Mouse (Mus musculus): ENCODE results near the gene Mlkl. TPM values are rescaled to one million over a fixed set of nuclear protein-coding genes. Genes with fewer than 3 reads are reported as not detected.
A peak's percentile ranks its signal among the peaks of the same experiment; 100 is the strongest.

Gene Mlkl
- polyA plus RNA-seq (2016; fragmentation: Nextera tagmentation; extraction: Ambion mirVana): 0.24 and 0.84 TPM in 2 replicates

DNA sequence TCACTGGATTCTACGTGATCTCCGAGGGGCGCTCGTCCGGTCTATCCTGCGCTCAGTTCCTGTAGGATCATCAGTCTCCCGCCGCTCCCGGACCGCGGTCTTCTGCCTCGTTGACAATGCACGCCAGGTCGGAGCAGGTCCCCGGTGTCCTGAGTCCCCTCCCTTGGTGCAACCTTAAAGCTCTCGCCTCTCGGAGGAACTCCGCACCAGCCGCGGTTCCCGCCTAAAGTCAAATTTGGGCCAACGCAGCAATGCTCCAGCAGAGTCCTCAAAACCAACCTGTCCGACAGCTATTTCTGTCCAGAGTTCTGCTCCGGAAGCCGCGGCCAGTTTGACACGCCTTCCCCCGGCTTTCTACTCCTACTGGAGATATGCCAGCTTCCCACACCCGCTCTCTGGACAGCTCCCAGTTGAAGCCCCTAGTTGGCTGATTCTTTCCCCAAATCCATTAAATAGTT lies at the start of gene Mlkl:
TSS of gene Mlkl (minus strand) at position 288 of the 458 bp plus-strand sequence.
- ATAC-seq (ENCODE audit: insufficient number of reproducible peaks, insufficient read depth, low FRiP score, low TSS enrichment, low read depth): no peak
- Histone ChIP-seq H3K36me3 (no peaks in the 10 kb centered on the region), H3K27ac (no peak within 1 kb of the TSS), H3K9me3 (no peaks in the 10 kb centered on the region), H3K4me1 (replicated peaks) (0 out of 2 replicates have a peak, but pooled peaks cover 12% of the 10 kb centered on the region), H3K9ac (replicated peaks) (peak within 1 kb of the TSS; percentile 27; the same call in 1 of the 2 replicates), H3K27me3 (peaks cover 62% of the 10 kb centered on the region), H3K4me3 (replicated peaks) (peak within 1 kb of the TSS; percentile 41), H3K4me2 (peak within 1 kb of the TSS; percentile 69)
- WGBS: under 1% methylated on average over 29 of the region's 29 CpGs

DNA sequence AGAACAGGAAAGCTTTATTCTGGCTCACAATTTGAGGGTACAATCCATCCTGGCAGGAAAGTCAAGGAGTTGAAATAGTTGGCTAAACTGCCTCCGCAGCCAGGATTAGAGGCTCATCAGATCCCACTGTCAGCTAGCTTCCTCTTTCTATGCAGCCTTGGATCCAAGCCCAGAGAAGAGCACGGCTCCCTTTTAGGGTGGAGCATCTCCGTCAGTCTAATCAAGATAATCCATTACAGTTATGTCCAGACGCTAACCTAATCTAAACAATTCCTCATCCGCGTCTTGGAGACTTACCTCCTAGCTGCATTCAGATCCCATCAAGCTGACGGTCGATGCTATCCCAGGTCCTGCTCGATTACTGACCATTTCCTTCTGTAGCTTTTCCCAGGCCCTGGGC lies 47.9 kb upstream of the Mlkl start:
- Histone ChIP-seq H3K9ac (replicated peaks) (no peak overlapping the region), H3K9me3 (no peaks in the 10 kb centered on the region), H3K36me3 (no peaks in the 10 kb centered on the region), H3K4me2 (no peak overlapping the region), H3K4me3 (replicated peaks) (no peak overlapping the region), H3K27me3 (peaks cover 38% of the 10 kb centered on the region), H3K27ac (no peak overlapping the region), H3K4me1 (replicated peaks) (no peaks in the 10 kb centered on the region)
- WGBS: 80% methylated on average over 9 of the region's 9 CpGs
- ATAC-seq (ENCODE audit: insufficient number of reproducible peaks, insufficient read depth, low FRiP score, low TSS enrichment, low read depth): no peak

DNA sequence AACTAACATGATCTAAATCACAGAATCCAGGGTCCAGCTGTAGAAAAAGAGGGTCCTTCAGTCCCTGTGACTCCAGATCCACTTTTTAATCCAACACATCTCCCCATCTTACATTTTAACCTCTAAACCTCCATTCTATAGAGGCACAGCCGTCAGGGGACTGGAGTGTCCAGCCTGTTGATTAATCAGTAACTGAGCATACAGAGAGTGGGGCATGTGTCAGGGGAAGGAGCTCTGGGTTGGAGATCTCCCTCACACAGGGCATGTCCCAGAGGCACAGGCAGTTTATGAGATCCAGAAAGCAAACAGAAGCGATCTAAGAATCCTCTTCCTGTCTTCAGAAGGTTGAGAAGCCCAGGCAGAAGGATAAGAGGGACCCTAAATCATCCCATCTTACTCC lies 46.7 kb upstream of the Mlkl start:
- no peak for ATAC-seq (ENCODE audit: insufficient number of reproducible peaks, insufficient read depth, low FRiP score, low TSS enrichment, low read depth)
- Histone ChIP-seq H3K9me3 (no peaks in the 10 kb centered on the region), H3K4me3 (replicated peaks) (no peak overlapping the region), H3K9ac (replicated peaks) (no peak overlapping the region), H3K4me1 (replicated peaks) (no peaks in the 10 kb centered on the region), H3K36me3 (no peaks in the 10 kb centered on the region), H3K27ac (no peak overlapping the region), H3K27me3 (peaks cover 29% of the 10 kb centered on the region), H3K4me2 (no peak overlapping the region)
- WGBS: 52% methylated on average over 2 of the region's 2 CpGs

DNA sequence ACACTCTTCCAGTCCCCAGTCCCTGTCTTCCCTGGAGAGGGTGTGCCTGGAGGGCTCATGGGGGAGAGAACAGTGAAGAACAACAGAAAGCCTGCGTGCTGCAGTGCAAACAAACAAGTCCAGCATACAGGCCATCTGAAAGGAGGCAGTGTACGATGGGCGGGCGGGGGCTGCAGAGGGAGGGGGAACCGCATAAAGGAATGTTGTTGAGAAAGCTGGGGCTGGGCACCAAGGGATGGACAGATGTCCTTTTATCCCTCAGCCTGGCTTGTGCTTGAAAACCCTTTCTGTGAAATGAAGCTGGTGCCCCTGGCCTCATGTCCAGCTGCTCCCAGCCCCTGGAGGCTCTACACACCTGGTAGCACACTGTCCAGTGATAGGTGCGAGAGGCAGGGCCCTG lies 37.2 kb upstream of the Mlkl start:
- Histone ChIP-seq H3K27ac (0 out of 2 replicates have a peak overlapping the region, but pooled peaks have one; percentile 7), H3K9me3 (no peaks in the 10 kb centered on the region), H3K4me1 (replicated peaks) (no peaks in the 10 kb centered on the region), H3K4me2 (no peak overlapping the region), H3K27me3 (0 out of 2 replicates have a peak, but pooled peaks cover 4% of the 10 kb centered on the region), H3K4me3 (replicated peaks) (no peak overlapping the region), H3K9ac (replicated peaks) (no peak overlapping the region), H3K36me3 (no peaks in the 10 kb centered on the region)
- ATAC-seq (ENCODE audit: insufficient number of reproducible peaks, insufficient read depth, low FRiP score, low TSS enrichment, low read depth): no peak
- WGBS: 72% methylated on average over 6 of the region's 6 CpGs

DNA sequence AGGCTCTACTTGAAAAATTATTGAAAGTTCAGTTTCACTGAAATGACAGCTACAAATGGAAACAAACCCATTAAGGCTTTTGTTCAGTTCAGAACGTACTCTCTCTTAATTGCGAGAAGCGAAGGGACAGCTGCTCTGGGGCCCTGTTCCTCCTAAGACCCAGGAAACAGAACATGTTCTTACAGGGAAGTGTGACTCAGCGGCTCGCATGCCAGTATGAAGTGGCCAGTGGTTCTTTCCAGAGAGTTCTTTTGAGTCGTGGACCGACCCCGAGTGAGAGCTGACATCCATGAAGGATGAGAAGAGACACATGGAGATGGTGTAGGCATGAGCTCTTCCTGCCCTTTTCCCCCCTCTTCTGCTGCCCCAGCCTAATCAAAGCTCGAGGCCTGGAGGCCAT lies 31.7 kb upstream of the Mlkl start:
- 84% methylated on average over 9 of the region's 9 CpGs for WGBS
- Histone ChIP-seq H3K4me2 (no peak overlapping the region), H3K4me1 (replicated peaks) (no peaks in the 10 kb centered on the region), H3K27me3 (peaks cover 15% of the 10 kb centered on the region; the same call in 1 of the 2 replicates), H3K4me3 (replicated peaks) (no peak overlapping the region), H3K36me3 (no peaks in the 10 kb centered on the region), H3K27ac (no peak overlapping the region), H3K9me3 (no peaks in the 10 kb centered on the region), H3K9ac (replicated peaks) (no peak overlapping the region)
- no peak for ATAC-seq (ENCODE audit: insufficient number of reproducible peaks, insufficient read depth, low FRiP score, low TSS enrichment, low read depth)

DNA sequence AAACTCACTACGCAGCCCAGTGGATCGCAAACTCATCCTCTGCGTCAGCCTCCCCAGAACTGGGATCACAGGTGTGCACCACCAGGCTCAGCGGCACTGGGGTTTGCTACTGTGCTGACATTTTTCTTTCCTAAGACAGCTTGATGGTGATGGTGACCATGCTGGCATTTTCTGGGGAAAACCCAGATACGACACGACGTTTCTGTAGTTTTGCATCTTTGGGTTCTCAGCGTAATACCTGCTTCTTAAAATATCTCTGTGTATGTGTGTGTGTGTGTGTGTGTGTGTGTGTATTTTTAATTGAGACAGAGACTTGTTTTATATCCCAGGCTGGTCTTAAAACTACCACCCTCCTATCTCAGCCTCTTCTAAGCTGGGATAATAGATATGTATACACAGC lies 29.4 kb upstream of the Mlkl start:
- Histone ChIP-seq H3K27me3 (peaks cover 17% of the 10 kb centered on the region; the same call in 1 of the 2 replicates), H3K9ac (replicated peaks) (no peak overlapping the region), H3K4me2 (no peak overlapping the region), H3K27ac (no peak overlapping the region), H3K9me3 (no peaks in the 10 kb centered on the region), H3K4me1 (replicated peaks) (no peaks in the 10 kb centered on the region), H3K4me3 (replicated peaks) (no peak overlapping the region), H3K36me3 (no peaks in the 10 kb centered on the region)
- ATAC-seq (ENCODE audit: insufficient number of reproducible peaks, insufficient read depth, low FRiP score, low TSS enrichment, low read depth): no peak
- 81% methylated on average over 8 of the region's 8 CpGs for WGBS

DNA sequence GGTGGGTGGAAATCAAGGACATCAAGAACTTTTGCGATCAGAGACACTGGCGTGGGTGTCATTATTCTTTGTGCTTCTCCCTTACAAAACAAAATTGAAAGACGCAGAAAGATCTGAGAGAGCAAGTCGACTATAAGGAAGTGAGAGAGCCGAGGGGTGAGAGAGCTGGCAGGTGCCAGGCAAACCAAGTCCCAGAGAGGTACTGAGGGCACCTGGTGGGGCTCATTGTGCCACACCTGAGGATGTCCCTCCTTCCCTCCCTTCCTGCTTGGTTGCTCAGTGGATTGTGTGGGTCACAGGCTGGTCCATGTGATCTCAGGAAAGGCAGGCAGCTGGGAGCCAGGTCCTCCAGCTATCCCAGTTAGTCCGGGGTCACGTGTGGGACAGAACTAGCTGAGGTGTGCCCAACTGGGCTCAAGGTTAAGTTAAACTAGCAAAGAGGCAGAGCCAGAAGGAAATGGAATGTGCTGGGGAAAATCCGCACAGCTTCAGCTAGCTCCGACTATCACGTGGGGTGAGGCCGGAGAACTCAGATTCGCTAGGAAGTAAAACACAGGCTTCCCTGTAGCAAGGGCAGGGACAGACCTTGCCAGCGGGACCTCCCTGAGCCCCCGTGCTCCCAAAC lies 28.7 kb upstream of the Mlkl start:
- Histone ChIP-seq H3K4me2 (peak overlapping the region; percentile 2; the same call in 1 of the 2 replicates), H3K27me3 (peaks cover 17% of the 10 kb centered on the region; the same call in 1 of the 2 replicates), H3K9me3 (no peaks in the 10 kb centered on the region), H3K4me3 (replicated peaks) (no peak overlapping the region), H3K36me3 (no peaks in the 10 kb centered on the region), H3K27ac (no peak overlapping the region), H3K9ac (replicated peaks) (no peak overlapping the region), H3K4me1 (replicated peaks) (no peaks in the 10 kb centered on the region)
- 45% methylated on average over 14 of the region's 14 CpGs for WGBS
- ATAC-seq (ENCODE audit: insufficient number of reproducible peaks, insufficient read depth, low FRiP score, low TSS enrichment, low read depth): no peak

DNA sequence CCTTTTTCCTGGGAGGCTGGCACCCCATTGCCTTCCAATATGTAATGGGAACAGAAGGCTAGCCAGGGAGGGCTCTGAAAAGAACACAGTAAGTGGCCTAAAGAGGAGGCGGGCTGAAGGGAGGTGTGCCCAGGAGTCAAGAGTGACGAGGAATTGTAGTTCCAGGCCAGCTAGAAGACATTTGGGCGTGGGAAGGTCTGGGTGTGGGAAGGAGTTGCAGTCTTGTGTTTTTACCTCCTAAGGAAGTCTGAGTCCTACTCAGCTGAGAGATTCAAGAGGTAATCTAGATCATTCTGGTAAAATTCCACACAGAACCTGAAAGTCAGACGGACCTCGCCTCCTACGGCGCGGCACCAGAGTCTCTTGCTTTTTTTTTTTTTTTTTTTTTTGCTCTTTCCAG lies 25.5 kb upstream of the Mlkl start:
- Histone ChIP-seq H3K36me3 (no peaks in the 10 kb centered on the region), H3K9me3 (no peaks in the 10 kb centered on the region), H3K27ac (no peak overlapping the region), H3K27me3 (peaks cover 13% of the 10 kb centered on the region; the same call in 1 of the 2 replicates), H3K9ac (replicated peaks) (no peak overlapping the region), H3K4me3 (replicated peaks) (no peak overlapping the region), H3K4me1 (replicated peaks) (no peaks in the 10 kb centered on the region), H3K4me2 (no peak overlapping the region)
- 80% methylated on average over 8 of the region's 8 CpGs for WGBS
- ATAC-seq (ENCODE audit: insufficient number of reproducible peaks, insufficient read depth, low FRiP score, low TSS enrichment, low read depth): no peak

DNA sequence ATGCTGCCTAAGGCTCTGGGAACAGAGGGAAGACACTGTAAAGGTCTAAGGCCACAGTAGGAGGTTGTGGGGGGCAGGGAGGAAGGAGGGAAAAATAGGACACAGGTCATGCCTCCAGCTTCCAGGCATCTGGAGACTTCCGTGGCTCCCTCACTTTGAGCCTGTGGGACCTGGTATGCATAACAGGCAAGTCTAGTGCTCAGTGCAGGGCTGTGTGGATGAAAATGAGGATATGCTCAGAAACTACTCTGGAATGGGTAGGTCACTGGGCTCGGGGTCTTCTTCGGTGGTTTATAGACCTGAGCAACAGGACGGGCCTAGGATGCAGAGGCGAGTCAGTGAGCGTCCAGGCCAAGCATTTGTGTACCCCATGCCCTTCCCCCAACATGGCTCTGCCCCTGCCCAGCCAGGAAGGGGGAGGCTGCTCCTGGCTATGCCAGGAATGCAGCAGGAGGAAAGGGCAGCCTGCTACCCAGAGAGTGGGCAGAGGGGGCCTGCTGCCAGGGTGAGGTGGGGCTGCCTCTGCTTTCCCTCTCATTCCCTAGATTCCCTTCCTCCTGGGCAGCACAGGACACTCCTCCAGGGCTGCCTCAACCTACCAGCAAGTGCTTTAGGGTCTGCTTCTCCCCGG lies 22.7 kb upstream of the Mlkl start:
- ATAC-seq (ENCODE audit: insufficient number of reproducible peaks, insufficient read depth, low FRiP score, low TSS enrichment, low read depth): no peak
- H3K4me2 ChIP-seq: no peak overlapping the region
- H3K9me3 ChIP-seq: no peaks in the 10 kb centered on the region
- H3K36me3 ChIP-seq: no peaks in the 10 kb centered on the region
- H3K4me3 ChIP-seq (replicated peaks): no peak overlapping the region
- 52% methylated on average over 7 of the region's 7 CpGs for WGBS
- H3K4me1 ChIP-seq (replicated peaks): no peaks in the 10 kb centered on the region
- no peak overlapping the region for H3K9ac ChIP-seq (replicated peaks)
- 0 out of 2 replicates have a peak, but pooled peaks cover 6% of the 10 kb centered on the region for H3K27me3 ChIP-seq
- H3K27ac ChIP-seq: no peak overlapping the region

DNA sequence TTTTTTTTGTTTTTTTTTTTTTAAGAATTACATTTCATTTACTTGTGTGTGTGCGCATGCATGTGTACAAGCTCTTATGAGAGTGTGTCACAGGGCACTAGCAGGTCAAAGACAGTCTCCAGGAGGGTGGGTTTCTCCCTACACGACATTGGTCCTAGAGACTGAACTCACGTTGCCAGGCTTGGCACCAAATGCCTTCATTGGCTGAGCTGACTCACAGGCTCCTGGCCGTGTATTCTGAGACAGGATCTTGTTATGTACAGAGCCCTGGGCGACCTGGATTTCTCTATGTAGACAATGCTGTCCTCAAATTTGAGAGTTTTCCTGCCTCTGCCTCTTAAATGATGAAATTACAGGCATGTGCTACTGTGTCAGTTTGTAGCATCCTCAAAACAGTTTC lies 22.0 kb upstream of the Mlkl start:
- H3K4me1 ChIP-seq (replicated peaks): no peaks in the 10 kb centered on the region
- H3K36me3 ChIP-seq: no peaks in the 10 kb centered on the region
- no peak overlapping the region for H3K9ac ChIP-seq (replicated peaks)
- H3K27ac ChIP-seq: no peak overlapping the region
- no peak overlapping the region for H3K4me2 ChIP-seq
- no peak overlapping the region for H3K4me3 ChIP-seq (replicated peaks)
- 72% methylated on average over 5 of the region's 5 CpGs for WGBS
- ATAC-seq (ENCODE audit: insufficient number of reproducible peaks, insufficient read depth, low FRiP score, low TSS enrichment, low read depth): no peak
- 0 out of 2 replicates have a peak, but pooled peaks cover 5% of the 10 kb centered on the region for H3K27me3 ChIP-seq
- H3K9me3 ChIP-seq: no peaks in the 10 kb centered on the region

DNA sequence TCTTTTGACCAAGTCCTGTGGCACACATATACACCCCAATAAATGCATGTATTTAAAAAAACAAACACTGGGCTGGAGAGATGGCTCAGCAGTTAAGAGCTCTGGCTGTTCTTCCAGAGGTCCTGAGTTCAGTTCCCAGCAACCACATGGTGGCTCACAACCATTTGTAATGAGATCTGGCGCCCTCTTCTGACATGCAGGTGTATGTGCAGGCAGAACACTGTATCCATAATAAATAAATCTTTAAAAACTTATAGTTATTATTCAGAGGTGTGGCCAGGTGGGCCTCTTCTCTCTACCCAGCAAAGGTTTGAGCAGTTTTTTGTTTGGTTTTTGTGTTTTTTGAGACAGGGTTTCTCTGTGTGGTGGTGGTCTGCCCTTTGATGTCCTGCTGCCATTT lies 20.9 kb upstream of the Mlkl start:
- no peak overlapping the region for H3K4me2 ChIP-seq
- no peak overlapping the region for H3K27ac ChIP-seq
- H3K4me1 ChIP-seq (replicated peaks): no peaks in the 10 kb centered on the region
- H3K36me3 ChIP-seq: no peaks in the 10 kb centered on the region
- H3K9ac ChIP-seq (replicated peaks): no peak overlapping the region
- no peak for ATAC-seq (ENCODE audit: insufficient number of reproducible peaks, insufficient read depth, low FRiP score, low TSS enrichment, low read depth)
- H3K9me3 ChIP-seq: no peaks in the 10 kb centered on the region
- H3K4me3 ChIP-seq (replicated peaks): no peak overlapping the region
- H3K27me3 ChIP-seq: no peaks in the 10 kb centered on the region
- 77% methylated on average over 1 of the region's 1 CpGs for WGBS
